Mouse (Mus musculus) forebrain, embryonic 14.5 days (tissue): ENCODE measurements at regions not wholly inside any gene's neighbourhood (a gene's known extent, or its start where the extent isn't known, plus 50 kb on each side); places are given as distances from the start of the nearest gene placed in this dataset.

Source experiments
- ATAC-seq: fragments of 200-750 bp; cut with Nextera tagmentation; 2 replicates; pipeline ENCODE4 v1.8.0; 2017; ENCODE audit warnings: mild to moderate bottlenecking, moderate library complexity
- DNase-seq: peaks from one replicate; pipeline ENCODE4 v3.0.0-alpha.2; 2015; ENCODE audit warnings: low spot score
- H3K27ac ChIP-seq: fragments of 300-500 bp; sonication (generic); 2 replicates; pipeline ENCODE4 v1.5.1; 2014; ENCODE audit warnings: low read depth, mild to moderate bottlenecking, control low read depth, low read length, moderate library complexity
- H3K27me3 ChIP-seq: fragments of 300-500 bp; sonication (generic); replicated peaks from 2 replicates; pipeline ENCODE4 v1.6.1; 2014; ENCODE audit warnings: low read length, control low read depth, mixed read lengths; ENCODE audit not compliant: control insufficient read depth, insufficient read depth
- H3K36me3 ChIP-seq: fragments of 300-500 bp; sonication (generic); 2 replicates; pipeline ENCODE4 v1.6.1; 2014; ENCODE audit warnings: low read length, control low read depth; ENCODE audit not compliant: control insufficient read depth, insufficient read depth
- H3K4me1 ChIP-seq: fragments of 300-500 bp; sonication (generic); 2 replicates; pipeline ENCODE4 v1.6.1; 2014; ENCODE audit warnings: antibody characterized with exemption, low read length, control low read depth; ENCODE audit not compliant: control insufficient read depth, insufficient read depth
- H3K4me2 ChIP-seq: fragments of 300-500 bp; sonication (generic); 2 replicates; pipeline ENCODE4 v1.6.1; 2014; ENCODE audit warnings: mild to moderate bottlenecking, control low read depth, low read length
- H3K4me3 ChIP-seq: fragments of 300-500 bp; sonication (generic); 2 replicates; pipeline ENCODE4 v1.5.1; 2014; ENCODE audit warnings: low read depth, low read length, control low read depth
- H3K9ac ChIP-seq: fragments of 300-500 bp; sonication (generic); 2 replicates; pipeline ENCODE4 v1.6.1; 2014; ENCODE audit warnings: mild to moderate bottlenecking, low read length, control low read depth, moderate library complexity
- H3K9me3 ChIP-seq: fragments of 300-500 bp; sonication (generic); replicated peaks from 2 replicates; pipeline ENCODE4 v1.6.1; 2016; ENCODE audit warnings: low read length, control low read depth, mixed read lengths; ENCODE audit not compliant: control insufficient read depth
- WGBS: fragments of 180-500 bp; shearing (Covaris S2); extraction: QIAGEN DNeasy Blood & Tissue Kit; methylation state at CpG from one replicate; pipeline ENCODE4 v1.1.7; 2014; 5-methylcytosine and 5-hydroxymethylcytosine counted together

DNA sequence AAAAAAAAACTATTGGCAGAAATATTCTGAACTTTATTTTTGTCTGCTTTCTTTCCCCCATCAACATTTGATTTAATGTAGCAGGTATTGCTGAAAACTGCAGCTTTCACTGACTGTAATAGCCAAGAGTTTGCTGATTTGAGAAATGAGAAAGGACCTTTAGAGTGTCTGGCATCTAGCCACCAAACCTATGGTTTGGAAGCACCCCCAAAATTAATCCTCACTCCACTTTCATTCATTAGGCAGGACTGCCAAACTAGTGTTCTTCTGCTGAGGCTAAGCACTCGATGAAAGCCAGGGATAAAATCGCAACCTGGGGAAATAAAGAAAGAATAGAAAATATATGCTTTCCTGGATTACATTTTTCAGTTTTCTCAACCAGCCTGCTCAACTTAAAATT is 320.4 kb downstream of the Atp6ap1l start:
- Histone ChIP-seq H3K27ac (no peak overlapping the region), H3K4me1 (no peaks in the 10 kb centered on the region), H3K4me3 (no peak overlapping the region), H3K4me2 (no peak overlapping the region), H3K9me3 (no peaks in the 10 kb centered on the region), H3K36me3 (no peaks in the 10 kb centered on the region), H3K9ac (no peak overlapping the region), H3K27me3 (no peaks in the 10 kb centered on the region)
- ATAC-seq (no peak), DNase-seq (no peak)
- 62% methylated on average over 2 of the region's 2 CpGs for WGBS

DNA sequence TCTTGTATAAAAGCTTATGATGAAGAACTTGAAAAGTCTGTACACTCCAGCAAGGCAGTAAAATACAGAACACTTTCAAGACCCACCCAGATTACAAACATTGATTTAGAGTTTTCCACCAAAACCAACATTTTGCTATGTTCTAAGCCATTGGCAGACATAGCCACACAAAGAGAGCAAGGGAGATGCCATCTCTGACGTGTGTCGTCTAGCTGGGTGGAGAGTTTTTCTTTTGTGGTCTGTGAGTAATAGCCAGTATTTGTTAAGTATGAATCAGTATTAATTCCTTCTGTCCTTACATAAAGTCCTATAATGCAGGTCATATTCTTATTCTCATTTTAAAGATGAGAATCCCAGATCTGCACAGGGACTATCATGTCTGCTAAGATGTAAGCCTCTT is 329.8 kb downstream of the Atp6ap1l start:
- Histone ChIP-seq H3K27me3 (no peaks in the 10 kb centered on the region), H3K4me2 (no peak overlapping the region), H3K9ac (no peak overlapping the region), H3K36me3 (no peaks in the 10 kb centered on the region), H3K4me3 (no peak overlapping the region), H3K4me1 (no peaks in the 10 kb centered on the region), H3K27ac (no peak overlapping the region), H3K9me3 (no peaks in the 10 kb centered on the region)
- WGBS, result 89% methylated on average over 2 of the region's 2 CpGs
- no peak for DNase-seq
- no peak for ATAC-seq

DNA sequence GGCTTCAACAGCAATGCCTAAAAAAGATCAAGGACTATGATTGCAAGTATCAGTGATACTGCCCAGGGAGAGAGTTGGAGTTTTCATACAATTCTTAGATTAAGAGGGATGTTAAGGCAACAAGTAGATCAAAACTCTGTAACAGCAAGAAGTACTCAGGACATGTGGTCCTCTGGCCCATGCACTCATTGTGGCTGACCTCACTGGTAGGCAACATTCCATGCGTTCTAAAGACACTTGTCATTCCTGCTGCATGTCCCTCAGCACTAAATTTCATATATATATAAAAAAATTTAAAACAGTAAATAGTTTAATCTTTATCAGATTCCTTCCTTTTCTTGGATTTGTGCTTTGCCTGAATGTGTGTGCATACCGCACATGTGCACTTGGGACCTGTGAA is 332.6 kb downstream of the Atp6ap1l start:
- Histone ChIP-seq H3K9me3 (no peaks in the 10 kb centered on the region), H3K4me1 (no peaks in the 10 kb centered on the region), H3K4me2 (no peak overlapping the region), H3K36me3 (no peaks in the 10 kb centered on the region), H3K27me3 (no peaks in the 10 kb centered on the region), H3K4me3 (no peak overlapping the region), H3K27ac (no peak overlapping the region), H3K9ac (no peak overlapping the region)
- DNase-seq, result no peak
- ATAC-seq, result no peak
- WGBS, result 90% methylated on average over 2 of the region's 2 CpGs

DNA sequence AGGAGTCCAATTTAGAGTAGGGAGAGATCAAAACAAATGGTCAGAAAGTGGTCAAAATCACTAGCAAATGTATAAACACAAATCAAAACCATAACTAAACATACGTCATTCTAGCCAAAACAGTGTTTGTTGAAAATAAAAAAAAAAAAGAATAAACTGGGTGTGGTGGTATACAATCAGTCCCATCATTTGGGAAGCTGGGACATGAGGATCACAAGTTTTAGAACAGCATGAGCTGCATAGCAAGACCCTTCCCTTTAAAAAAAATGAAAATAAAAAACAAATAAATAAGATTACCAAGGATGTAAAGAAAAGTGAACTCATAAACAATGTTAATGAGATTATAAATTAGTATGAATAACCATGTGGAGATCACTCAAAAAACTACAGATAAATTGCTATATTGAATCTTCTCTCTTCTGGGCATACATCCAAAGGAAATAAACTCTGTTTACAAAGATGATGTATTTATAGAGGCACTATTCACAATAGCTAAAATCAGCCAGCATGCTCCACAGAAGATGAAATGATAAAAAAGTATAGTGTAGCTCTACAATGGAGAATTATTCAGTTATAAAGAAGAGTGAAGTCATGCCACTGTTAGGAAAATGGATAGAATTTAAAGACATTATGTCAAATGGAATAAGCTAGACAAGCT is 341.8 kb downstream of the Atp6ap1l start:
- no peak for ATAC-seq
- H3K27ac ChIP-seq, result no peak overlapping the region
- WGBS, result 93% methylated on average over 1 of the region's 1 CpGs
- no peak overlapping the region for H3K4me3 ChIP-seq
- no peaks in the 10 kb centered on the region for H3K27me3 ChIP-seq
- DNase-seq, result peak; percentile 26
- H3K4me2 ChIP-seq, result no peak overlapping the region
- H3K36me3 ChIP-seq, result no peaks in the 10 kb centered on the region
- H3K4me1 ChIP-seq, result no peaks in the 10 kb centered on the region
- no peaks in the 10 kb centered on the region for H3K9me3 ChIP-seq
- H3K9ac ChIP-seq, result no peak overlapping the region

DNA sequence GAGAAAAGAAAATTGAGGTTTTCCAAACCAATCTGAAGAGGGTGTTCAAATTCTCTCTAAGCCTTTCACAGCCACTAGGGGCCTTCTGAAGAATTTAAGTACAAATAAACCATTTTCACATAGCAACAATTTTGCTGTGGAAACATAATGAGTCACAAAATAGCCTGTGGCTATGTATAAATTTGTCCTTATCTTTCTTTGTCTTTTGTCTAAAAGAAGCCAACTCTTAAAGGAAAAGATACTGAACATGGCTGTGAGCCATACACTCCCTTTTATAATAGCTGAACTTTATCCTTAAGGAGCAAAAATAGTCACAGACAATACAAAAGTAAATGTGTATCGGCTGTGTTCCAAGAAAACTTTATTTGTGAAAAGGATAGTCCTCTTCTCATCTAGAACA is 345.1 kb downstream of the Atp6ap1l start:
- H3K36me3 ChIP-seq, result no peaks in the 10 kb centered on the region
- no peak overlapping the region for H3K27ac ChIP-seq

DNA sequence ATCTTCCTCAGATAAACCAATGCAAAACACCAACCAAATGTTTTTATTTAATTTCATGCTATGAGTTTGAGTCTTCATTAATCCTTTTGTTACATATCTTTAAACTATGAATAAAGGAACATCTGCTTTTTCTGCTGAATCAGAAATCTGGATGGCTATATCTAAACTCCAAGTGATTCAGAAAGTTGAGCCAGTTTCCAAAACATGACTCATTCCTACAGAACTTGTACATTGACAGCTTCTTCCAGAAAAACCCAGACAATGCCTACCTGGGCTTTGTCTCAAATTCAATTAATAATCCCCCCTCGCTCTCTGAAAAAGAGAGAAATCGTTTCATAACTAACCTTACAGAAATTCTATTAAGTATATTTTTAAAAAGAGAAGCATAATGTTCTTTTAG is 345.7 kb downstream of the Atp6ap1l start:
- 92% methylated on average over 2 of the region's 2 CpGs for WGBS
- ATAC-seq, result no peak

More for the DNA sequence above, 345.1 kb downstream of the Atp6ap1l start:
- Histone ChIP-seq H3K4me2 (no peak overlapping the region), H3K27me3 (no peaks in the 10 kb centered on the region), H3K4me1 (no peaks in the 10 kb centered on the region), H3K9me3 (no peaks in the 10 kb centered on the region), H3K4me3 (no peak overlapping the region), H3K9ac (no peak overlapping the region)
- 73% methylated on average over 1 of the region's 1 CpGs for WGBS
- no peak for ATAC-seq
- no peak for DNase-seq

DNA sequence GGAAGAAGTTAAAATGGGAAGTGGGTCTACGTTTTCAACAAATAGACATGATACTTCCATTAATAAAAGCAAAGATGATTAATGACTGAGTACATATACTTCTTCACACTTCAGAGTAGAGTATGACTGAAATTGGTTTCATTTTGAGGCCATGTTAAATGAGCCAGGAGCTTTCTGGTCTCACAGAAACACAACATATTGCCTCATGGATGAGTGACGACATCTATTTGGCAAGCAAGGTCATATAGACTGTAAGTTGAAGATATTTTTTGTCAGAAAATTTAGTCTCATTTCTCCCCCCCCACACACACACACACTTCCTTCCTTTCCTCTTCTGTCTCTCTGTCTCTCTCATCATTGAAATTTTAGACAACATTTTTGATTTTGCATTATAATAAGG is 354.0 kb downstream of the Atp6ap1l start:
- no peak overlapping the region for H3K9ac ChIP-seq
- no peak overlapping the region for H3K4me3 ChIP-seq
- H3K27me3 ChIP-seq, result no peaks in the 10 kb centered on the region
- no peaks in the 10 kb centered on the region for H3K9me3 ChIP-seq
- H3K4me1 ChIP-seq, result no peaks in the 10 kb centered on the region
- ATAC-seq, result peak; percentile 50; the same call in 1 of the 2 replicates
- DNase-seq, result peak; percentile 47
- H3K27ac ChIP-seq, result no peak overlapping the region
- WGBS, result 82% methylated on average over 2 of the region's 2 CpGs
- H3K4me2 ChIP-seq, result no peak overlapping the region
- no peaks in the 10 kb centered on the region for H3K36me3 ChIP-seq

More for the DNA sequence above, 345.7 kb downstream of the Atp6ap1l start:
- Histone ChIP-seq H3K9ac (no peak overlapping the region), H3K9me3 (no peaks in the 10 kb centered on the region), H3K27ac (no peak overlapping the region), H3K27me3 (no peaks in the 10 kb centered on the region), H3K4me3 (no peak overlapping the region), H3K4me1 (no peaks in the 10 kb centered on the region), H3K4me2 (no peak overlapping the region), H3K36me3 (no peaks in the 10 kb centered on the region)
- no peak for DNase-seq

DNA sequence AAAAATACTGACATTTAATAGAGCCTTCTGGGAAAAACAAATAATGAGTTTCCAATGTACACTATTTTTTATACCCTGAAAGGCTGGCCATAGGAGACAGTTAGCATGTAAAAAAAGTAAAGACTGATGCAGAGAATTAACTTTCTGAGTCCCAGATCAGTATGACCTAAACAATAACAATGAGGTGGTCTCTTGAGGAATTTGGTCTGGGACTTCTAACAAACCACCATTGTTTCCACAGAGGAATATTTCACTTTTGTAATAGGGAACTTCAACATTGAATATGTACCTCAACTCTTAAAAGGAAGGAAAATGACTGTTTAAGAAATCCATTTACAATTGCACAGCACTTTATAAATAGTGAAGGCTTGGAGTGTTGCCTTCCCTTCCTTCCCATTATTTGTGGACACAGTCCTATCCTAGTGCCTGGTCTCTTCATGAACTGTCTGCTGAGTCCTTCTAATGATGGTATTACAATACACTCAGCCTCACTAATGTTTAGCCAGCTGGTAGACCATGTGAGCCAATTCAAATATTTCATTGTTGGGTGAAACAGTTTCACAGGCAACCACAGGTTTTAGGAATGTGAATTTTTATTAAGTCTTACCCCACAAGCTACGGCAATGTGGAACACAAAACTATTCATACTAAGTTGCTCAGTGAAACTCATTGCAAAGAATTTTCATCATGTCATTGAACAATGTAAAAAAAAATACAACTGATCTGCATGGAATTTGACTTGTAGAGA is 358.7 kb downstream of the Atp6ap1l start:
- WGBS, result 76% methylated on average over 1 of the region's 1 CpGs
- no peak overlapping the region for H3K4me2 ChIP-seq
- H3K36me3 ChIP-seq, result no peaks in the 10 kb centered on the region
- no peak overlapping the region for H3K4me3 ChIP-seq
- no peaks in the 10 kb centered on the region for H3K27me3 ChIP-seq
- H3K9ac ChIP-seq, result no peak overlapping the region
- no peak overlapping the region for H3K27ac ChIP-seq
- H3K9me3 ChIP-seq, result no peaks in the 10 kb centered on the region
- ATAC-seq, result no peak
- no peak for DNase-seq
- H3K4me1 ChIP-seq, result no peaks in the 10 kb centered on the region

DNA sequence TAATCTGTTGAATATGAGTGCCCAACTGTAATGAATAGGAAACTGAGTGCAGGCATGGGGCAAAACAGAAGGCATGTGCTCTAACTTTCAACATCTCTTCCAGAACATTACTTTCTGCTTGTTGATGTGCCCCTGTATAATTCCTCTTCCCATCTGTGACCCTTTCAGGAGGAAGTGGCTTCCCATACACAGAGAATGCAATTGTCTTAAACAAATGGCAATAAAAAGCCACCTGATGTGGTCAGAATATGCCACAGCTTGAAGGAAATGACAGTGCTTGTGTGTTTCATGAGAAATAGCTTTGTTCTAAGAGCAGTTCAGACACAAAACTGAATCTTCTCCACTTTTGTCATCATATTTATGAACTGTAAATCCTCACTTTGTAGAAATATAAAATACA is 359.3 kb downstream of the Atp6ap1l start:
- H3K27me3 ChIP-seq, result no peaks in the 10 kb centered on the region
- no peak for ATAC-seq

More for the DNA sequence above, 359.3 kb downstream of the Atp6ap1l start:
- Histone ChIP-seq H3K4me3 (no peak overlapping the region), H3K36me3 (no peaks in the 10 kb centered on the region), H3K9me3 (no peaks in the 10 kb centered on the region), H3K4me2 (no peak overlapping the region), H3K4me1 (no peaks in the 10 kb centered on the region), H3K9ac (no peak overlapping the region), H3K27ac (no peak overlapping the region)
- DNase-seq, result no peak
